Mouse (Mus musculus) T-helper 2 cell (primary cell): ENCODE data around the gene Atf7ip2.
"Not testable (repeated sequence)": the region's sequence is repeated elsewhere in the genome, so short reads cannot be mapped to it uniquely, and the experiment has no call there.

Experiments
- in situ Hi-C: fragments of 300-600 bp; cut with MboI, MseI; formaldehyde crosslinking; loops from one replicate; pipeline ENCODE4 v1.15.1; 2025; ENCODE audit warnings: high pct_unique_total_duplicates

Gene Atf7ip2

DNA sequence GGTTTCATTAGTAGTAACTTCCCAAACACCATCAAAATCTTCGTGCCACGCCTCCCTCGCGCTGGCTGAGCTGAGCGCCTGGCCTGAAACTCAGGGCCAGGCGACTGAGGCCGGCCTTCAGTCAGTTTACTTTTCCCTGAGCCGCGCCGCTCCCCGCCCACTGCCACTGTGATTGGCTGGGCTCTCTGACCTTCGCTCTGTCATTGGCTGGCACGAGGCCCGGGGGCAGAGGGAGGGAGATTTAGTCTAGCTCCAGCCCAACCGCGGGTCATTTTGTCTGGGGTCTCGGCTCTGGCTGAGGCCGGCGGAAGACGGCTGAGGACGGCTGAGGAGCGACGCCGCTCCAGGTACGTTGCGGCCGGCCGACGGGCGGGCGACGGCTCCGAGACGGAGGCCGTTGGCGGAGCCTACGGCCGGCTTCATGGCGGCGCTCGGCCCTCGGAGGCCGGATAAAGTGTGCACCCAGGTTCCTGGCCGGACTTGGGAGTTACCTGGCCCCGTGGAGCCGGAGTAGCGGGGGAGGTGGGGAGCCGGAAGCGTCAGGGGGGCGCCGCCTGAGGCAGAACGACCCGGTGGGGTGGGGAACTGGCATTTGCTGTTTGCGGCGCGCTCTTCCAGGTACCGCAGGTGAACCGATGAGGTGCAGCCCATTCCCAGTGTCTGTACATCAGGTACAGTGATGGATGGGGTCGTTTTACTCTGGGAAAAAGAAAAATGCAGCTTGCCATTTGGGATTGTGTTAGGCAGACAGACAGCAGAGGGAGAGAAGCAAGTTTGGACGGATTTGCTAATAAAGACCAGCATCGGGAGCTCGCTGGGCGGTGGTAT is at the start of gene Atf7ip2:
Atf7ip2 (plus strand) TSS at position 34 of the 828 bp plus-strand sequence.
- in situ Hi-C loops: no loop called here

DNA sequence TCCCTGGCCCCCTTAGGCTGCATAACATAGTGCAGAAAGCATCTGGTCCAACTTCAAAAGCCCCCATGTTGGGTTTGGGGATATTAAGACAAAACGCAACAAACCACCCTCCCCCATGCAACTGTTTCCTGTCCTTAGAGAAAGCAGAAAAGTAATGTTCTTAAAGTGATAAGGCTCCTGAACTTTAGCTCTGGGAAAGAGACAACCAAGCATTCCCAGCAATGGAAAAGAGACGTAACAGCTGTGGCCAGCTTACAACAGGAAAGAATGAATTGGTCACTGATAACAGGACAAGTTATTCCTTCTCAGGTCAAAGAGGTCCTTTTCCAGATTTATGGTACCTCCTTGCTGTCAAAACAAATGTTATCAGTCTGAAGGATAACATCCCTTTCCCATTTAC is 49.3 kb upstream of the Atf7ip2 start:
- in situ Hi-C loops: no loop called here

DNA sequence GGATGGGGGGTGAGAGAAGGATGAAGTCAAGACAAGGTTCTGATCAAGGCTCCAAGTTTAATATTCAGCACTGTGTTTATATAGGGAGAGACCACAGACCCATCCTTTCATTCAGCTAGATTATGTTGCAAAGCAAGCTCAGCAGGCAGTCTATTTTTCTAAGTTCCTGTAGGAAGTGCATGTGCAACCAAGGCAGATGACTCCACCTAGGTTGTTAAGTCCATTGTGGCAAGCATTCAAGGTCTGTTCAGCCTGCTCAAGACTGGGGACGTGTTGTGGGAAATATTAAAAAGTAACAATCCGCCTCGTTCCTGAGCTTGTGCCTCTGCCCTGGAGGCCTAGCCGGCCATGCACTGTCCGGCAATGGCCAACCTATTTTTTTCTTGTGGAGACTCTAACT is 45.1 kb upstream of the Atf7ip2 start:
- in situ Hi-C loops: no loop called here

DNA sequence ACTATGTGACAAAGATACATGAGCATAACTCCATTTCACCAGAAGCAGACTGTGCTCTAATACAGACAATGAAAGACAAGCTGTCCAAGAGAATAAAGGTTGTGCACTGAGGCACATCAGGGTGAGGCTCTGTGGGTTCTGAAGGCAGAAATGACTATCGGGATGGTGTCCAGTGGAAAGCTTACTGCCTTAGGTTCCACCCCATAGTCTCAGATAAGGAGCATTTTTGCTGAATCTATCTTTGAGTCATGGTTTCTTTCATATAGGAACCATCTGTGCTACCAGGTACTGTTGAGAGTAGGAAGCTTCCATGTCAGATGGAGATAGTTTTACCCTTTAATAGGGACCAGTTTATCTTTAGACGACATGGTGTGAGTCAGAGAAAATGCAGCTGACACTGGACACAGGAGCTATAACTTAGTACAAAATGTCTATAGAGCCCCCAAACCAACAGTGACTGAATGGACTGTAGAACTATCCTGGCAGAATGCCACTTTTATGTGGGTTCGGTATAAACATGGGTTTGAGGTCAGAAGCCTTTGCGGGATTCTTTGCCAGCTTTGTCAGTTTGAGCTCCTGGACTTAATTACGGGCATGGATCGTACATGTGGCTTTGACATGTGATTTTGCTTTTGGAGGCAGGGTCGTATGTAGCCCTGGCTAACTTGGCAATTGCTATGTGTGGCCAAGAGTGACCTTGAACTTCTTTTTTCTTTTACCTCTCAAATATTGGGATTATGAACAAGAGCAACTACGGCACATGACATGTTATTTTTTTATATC is 23.2 kb upstream of the Atf7ip2 start:
- in situ Hi-C loops: no loop called here

DNA sequence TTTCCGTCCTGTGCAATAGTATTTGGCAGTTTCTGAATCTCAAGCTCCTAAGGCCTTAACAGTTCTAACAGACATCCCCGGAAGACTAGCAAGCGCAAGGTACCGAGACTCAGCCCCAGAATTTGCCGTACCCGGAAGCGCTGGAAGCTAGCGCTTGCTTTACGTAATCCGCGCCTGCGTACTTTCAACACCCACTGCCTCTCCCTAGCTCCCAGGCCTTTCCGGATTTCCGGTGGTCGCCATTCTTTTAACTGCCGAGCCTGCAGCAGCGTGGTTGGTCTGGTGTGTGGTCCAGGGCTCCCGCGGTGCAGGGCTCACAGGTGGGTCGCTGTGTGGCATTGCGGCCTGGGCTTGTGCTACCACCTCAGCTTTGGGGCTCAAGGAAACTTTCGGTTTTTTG is 22.5 kb upstream of the Atf7ip2 start, which contains the start of gene Rpl39l:
Rpl39l (plus strand) TSS at position 222 of the 400 bp plus-strand sequence.
- in situ Hi-C loops: no loop called here

DNA sequence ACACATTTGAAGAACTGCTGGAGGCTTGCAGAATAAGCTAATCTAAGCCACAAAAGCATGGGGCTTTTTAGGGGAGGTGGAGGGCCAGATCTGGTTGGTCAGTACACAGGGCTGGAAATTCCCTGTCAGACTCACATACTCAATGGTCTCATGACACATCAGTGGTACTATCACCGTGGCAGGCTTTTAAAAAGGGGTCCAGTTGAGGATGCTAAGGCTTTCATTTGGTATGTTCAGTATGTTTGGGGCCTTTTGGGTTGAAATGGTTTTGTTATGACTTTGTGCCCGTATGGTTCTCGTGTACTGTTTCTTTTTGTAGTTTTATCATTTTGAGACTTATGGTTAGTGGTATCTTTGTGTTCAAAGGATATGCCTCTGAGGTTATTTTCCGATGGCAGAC is 21.2 kb upstream of the Atf7ip2 start:
- in situ Hi-C loops: no loop called here

DNA sequence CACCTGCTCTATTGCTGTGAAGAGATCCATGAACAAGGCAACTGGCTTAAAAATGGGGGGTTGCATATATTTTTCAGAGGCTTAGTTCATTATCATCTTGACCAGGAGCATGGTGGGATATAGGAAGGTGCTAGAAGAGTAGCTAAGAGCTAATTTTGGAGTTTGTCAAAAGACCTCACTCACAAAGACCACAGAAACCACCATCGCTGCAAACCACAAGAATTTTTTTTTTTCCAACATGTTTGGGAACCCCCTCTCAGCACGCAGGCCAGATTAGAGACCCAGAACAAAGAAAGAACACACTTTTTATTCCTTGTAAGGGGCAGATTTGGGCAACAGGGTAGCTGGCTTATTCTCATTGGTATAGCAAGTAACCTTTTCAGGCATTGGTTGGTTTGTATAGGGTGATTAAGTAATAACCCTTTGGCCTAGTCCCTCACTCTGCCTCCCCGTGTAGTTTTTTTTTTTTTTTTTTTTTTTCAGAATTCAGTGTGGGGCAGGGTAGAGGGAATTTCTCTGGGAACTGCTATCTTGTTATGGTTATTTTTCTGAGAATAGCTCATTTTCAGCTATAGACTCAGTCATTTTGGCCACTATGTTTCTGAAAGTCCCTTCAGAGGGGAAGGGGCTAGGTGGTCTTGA is 20.2 kb upstream of the Atf7ip2 start:
- in situ Hi-C loops: no loop called here

DNA sequence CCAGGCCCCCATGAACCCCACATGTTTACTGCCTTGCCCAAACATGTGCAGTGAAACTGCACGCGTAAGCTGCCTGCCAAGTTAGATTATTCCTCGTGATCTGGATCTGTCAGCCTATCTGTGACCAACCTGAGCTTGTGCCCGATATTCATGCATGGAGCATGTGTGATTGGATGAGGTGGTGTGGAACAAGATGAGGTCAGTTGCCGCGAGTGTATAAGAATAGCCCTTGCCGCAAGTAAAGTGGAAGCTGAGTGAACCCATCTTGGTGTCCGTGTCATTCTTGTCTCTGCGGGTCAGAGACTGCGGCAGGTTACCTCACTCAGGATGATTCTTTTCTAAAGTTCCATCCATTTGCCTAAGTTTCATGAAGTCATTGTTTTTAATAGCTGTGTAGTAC is 5.1 kb upstream of the Atf7ip2 start:
- in situ Hi-C loops: not testable (repeated sequence)

DNA sequence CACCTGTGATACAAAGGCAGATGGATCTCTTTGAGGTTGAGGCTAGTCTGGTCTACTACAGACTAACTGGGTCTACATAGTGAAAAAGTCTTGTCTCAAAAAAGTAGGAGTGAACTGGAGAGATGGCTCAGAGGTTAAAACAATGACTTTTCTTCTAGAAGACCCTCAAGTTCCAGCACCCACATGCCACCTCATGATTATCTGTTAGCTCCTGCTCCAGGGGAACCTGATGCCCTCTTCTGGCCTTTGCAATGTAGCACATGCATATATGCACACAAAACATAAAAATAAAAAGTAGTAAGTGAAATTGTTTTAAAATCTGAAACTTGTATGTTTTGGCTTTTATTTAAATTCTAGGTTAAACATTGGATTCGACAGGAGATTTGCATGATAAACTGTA is 16.3 kb downstream of the Atf7ip2 start:
- in situ Hi-C loops: loop anchor here (10.0 kb wide), 1 partner anchor 1214 kb away; no protein-coding TSS in a partner anchor

DNA sequence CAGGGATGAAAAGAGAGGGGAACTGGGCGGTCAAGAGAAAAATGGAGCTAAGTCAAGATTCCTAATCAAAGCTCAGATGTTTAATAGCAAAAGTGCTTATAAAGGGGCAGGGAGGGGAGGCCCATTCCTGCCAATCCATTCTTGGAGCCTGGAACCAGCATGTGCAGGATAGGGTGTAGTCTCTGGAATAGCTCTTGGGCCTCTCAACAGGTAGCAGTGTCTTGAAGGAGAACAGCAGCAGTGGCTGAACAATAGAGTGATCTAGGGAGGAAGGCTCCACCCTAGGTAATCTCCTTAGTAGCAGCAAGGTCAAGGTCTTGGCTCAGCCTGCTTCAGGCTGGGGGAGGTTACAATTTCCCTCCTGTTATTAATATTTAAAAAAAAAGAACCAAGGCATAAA is 23.9 kb downstream of the Atf7ip2 start:
- in situ Hi-C loops: not testable (repeated sequence)

DNA sequence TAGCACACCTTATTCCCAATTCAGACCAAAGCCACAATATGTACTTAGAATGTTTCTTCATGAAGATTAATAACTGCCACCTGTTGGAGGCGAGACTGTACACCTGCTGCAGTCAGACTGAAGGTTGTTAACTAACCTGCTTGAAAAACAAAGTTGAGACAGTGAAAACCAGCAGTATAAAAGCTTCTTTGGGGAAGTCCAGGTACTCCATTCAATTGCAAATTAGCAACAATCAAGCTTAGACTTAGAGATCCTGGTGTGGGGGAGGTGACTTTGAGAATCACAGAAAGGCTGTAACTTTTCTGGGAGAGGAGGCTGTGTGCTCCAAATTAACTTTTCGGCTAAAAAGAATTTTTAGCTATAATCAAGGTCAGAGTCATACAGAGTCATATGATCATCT is 24.5 kb downstream of the Atf7ip2 start:
- in situ Hi-C loops: not testable (repeated sequence)

DNA sequence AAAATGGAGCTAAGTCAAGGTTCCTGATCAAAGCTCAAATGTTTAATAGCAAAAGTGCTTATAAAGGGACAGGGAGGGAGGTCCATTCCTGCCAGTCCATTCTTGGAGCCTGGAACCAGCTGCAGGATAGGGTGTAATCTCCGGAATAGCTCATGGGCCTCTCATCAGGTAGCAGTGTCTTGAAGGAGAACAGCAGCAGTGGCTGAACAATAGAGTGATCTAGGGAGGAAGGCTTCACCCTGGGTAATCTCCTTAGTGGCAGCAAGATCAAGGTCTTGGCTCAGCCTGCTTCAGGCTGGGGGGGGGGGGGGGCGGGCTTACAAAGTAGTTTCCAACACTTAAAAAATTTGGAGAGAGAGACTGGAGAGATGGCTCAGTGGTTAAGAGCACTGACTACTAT is 34.8 kb downstream of the Atf7ip2 start:
- in situ Hi-C loops: no loop called here

DNA sequence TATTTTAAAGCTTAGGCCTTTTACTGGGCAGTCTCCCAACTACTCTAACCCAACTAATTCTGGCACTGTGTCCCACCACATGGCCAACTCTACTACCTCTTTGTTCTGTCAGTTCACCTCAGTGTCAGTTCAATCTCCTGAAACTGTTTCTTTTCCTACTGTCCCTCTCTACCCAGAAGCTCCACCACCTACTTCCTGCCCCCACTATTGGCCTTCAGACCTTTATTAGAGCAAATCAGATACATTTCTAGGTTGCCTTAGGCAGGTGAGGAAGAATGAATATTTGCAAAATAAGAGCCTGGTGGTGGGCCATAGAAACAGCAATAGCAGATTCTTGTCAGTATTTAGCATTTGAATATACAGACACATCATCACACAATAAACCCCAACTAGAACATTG is 44.1 kb downstream of the Atf7ip2 start:
- in situ Hi-C loops: no loop called here

DNA sequence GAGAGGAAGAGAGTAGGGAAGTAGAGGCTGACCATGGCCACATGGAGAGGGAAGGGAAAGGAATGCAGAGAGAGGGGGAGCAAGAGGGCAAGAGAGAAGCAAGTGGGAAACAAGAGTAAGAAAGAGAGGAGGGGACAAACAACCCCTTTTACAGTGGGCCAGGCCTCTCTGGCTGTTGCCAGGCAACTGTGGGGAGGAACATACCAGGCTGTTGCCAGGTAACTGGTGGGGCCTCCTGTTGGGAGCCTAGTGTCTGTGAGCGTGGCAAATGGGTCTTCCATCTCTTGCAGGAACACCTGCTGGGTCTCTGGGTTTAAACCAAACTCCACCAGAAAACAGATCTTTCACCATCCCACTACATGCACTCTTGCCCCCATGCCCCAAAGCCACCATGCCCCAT is 61.5 kb downstream of the Atf7ip2 start:
- in situ Hi-C loops: no loop called here

DNA sequence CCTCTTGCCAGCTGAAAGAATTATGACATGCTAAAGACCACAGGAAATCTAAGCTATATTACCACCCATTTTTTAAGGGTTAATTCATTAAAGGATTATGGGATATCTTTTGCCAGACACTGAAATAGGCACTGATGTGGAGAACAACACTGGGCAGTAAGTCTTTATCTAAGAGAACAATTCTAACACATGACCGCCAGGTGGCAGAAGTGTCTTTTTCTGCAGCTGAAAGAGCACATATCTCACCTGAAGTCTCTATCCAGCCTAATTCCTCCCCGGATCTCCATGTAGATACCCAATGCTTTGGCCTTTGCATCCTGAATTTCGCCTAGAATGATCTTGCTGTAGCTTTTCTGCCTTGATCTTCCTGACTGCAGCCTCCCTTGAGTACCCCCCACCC is 79.7 kb downstream of the Atf7ip2 start:
- in situ Hi-C loops: no loop called here

DNA sequence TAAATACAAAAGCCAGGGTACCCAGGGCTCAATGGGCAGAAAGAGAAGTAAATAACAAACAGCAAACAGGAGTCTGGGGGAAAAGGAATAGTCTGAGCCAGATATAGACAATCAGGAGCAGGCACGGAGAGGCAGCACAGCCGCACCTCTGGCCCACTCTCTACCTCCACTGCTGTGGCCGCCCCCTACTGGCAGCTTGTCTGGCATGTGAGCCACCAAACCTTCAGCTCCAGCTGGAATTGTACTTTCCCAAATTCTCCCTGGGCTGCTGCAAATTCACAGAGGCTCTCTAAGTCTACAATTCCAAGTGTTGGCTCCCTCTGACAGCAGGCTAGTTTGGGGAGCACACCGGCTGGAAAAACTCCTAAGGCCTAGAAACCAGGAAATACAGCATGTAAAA is 82.0 kb downstream of the Atf7ip2 start:
- in situ Hi-C loops: no loop called here

DNA sequence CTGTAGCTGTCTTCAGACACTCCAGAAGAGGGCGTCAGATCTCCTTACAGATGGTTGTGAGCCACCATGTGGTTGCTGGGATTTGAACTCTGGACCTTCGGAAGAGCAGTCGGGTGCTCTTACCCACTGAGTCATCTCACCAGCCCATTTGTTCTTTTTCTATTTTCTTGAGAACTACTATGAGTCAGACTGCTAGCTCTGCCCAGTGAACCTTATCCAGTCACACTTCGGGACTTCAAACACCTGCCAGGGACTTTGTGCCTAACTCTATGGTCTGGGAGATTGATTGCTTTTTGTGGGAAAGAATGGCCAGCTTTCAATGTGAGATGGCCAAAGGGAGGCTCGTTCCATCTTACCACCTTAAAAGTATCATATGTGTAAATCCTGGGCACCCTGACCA is 84.3 kb downstream of the Atf7ip2 start:
- in situ Hi-C loops: loop anchor here (25.0 kb wide), 1 partner anchor 236 kb away; no protein-coding TSS in a partner anchor

DNA sequence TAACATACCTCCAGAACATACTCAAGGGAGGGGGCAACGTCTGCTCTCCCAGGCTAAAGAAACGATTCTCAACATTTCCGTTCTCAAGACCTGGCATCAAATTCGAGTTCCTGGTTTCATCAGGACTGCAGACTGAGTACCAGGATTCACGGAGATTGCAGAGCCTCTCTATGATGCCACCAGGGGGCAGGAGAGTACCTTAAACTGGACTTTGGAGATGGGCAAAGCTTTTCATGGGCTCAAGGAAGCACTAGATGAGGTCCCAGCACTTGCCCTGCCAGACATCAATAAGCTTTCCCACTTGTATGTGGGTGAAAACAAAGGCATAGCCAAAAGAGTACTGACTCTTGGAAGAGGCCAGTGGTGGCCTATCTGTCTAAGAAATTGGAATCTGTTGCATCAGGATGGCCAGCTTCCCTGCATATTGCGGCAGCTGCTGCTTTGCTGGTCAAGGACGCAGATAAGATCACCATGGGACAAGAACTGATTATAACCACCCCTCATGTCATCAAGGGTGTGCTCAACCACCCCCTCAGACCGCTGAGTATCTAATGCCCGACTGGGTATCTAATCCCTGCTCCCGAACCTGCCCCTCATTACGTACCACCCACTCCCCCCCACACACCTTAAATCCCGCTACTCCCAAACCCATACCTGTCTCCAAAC is 87.9 kb downstream of the Atf7ip2 start:
- in situ Hi-C loops: loop anchor here (5.0 to 25.0 kb wide), 2 partner anchors 117 to 232 kb away; partner anchors contain the start of gene Tekt5

DNA sequence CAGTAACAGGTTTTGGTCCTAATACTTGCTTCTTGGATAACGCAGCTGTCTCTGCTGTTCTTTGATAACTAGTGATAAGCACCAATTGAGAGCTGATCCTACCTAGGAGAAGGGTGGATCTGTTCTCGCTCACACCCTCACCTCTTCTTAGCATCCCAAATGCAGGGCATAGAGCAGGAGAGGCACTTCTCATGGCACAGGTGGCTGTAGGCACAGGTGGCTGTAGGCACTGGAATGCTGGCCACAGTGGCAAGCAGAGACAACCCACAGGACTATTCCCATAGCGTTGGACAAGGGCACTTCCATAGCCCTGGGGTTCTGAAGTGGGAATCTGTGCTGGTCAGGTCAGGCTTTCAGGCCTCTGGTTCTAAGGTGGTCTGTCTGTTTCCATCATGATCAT is 89.4 kb downstream of the Atf7ip2 start:
- in situ Hi-C loops: loop anchor here (5.0 to 25.0 kb wide), 2 partner anchors 115 to 230 kb away; partner anchors contain the start of gene Tekt5

DNA sequence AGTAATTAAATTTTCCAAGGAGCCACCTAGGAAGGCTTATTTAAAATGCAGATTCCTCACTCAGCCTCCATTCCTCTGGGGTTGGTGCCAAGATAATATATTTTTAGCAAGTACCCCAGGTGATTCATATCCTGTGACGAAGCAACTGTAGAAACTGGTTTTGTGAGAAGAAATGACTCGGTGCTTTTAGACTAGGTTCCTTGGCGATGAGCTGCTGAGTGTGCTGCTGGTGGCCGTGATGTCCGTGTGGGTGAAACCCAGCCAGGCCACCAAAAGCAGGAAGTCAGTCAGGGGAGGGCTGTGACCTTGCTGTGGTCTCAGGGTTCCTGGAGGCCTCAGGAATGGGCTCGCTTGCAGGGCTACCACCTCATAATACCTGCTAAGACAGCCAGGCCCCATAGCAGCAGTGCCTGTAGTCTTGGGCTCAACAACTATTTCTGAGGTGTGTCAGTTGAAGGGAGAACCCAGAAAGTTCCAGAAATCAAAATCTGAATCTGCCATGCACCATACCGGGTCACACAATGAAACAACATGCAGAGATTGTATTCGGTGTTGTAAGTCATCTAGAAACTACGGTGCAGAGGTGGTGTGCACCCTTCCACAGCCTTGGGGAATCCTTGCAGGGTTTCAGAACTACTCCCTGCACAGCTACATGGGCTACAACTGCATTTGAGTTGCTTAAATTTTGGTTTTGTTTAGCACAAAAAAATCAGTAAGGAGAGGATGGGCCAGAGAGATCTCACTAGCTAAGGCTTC is 94.2 kb downstream of the Atf7ip2 start:
- in situ Hi-C loops: loop anchor here (25.0 kb wide), 1 partner anchor 226 kb away; no protein-coding TSS in a partner anchor

DNA sequence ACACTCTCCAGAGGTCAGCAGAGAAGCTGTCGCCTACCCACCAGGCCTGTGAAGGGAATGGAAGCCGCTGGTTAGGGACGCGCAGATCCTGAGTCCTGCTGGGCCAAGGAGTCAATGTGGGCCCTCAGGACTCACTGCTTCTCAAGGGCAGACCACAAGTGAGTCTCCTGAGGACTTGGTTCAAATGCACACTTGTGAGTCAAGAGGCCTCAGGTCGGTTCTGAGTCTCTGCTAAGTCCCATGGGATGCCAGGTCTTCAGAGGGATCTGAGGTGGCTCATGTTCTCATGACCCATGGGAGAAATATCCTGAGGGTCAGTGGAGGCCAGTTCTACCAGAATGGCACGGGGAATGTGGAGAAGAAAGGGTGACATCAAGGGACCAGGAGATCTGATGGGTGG is 95.6 kb downstream of the Atf7ip2 start:
- in situ Hi-C loops: loop anchor here (25.0 kb wide), 1 partner anchor 224 kb away; no protein-coding TSS in a partner anchor
